Mouse (Mus musculus): ENCODE measurements around the gene Glis1.

Gene Glis1

GRCm38 (mm10) chr4:107624951-107625350, 190.6 kb downstream of the Glis1 start:
- DNase-seq (ENCODE audit: low spot score), result no peak

GRCm38 (mm10) chr4:107628226-107628625, 193.8 kb downstream of the Glis1 start:
- DNase-seq (ENCODE audit: low spot score), result no peak

DNA sequence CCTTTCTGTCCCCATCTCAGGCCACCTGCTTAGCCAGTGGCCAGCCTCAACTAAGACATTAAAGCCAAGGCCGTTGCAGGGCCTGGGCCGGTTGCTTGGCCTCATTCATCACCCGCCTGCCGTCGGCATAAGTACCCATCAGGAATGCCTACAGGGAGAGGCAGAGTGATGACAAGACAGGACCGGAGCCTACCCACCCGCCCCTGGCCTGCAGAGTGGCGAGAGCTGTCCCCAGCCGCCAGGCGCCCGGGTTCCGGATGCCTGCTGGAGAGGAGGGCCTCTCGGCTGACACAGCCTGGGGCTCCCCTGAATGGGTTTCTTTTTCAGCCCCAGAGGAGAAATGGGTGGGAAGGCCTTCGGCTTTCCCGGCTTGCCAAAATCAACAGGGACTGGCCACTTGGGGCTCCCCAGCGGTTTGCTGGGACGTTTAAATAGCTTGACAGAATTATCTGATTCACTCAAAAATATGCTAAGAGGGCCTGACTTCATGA, 194.6 kb downstream of the Glis1 start:
- DNase-seq (ENCODE audit: low spot score), result no peak

GRCm38 (mm10) chr4:107634631-107635030, 200.2 kb downstream of the Glis1 start:
- DNase-seq (ENCODE audit: low spot score), result no peak

DNA sequence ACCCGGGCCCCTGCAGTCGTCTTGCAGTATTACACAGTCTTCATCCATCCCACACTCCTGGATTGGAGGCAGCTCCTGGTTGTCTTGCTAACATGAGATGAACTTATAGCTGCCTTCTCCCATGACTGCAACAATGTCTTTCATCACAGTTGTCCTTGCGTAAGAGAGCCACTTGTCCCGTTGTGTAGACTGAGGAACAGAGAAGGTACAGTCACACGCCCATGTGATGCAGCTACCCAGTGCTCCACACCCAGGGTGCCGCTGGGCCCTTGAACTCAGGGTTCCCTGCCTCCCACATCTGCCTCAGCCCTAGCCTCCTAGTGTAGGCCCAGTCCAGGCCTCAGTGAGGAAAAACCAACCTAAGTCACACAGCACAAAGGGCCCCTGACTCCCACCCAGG, 201.7 kb downstream of the Glis1 start:
- DNase-seq (ENCODE audit: low spot score), result no peak

DNA sequence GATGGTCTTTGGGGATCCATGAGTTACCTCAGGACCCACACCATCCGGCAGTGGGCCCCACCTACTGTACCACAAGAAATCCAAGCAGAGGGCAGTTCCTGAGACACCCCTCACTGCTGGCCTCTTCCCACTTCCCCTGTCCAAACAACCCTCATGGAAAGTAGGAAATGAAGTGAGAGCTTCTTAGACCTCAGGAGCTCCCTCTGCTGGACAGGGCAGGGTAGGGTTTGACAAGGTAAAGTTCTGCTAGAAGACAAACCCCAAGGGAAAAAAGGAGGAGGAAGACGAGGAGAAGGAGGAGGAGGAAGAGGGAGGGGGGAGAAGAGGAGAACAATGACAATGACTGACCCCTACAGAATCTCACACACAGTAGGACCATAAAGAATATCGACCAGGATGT, 203.3 kb downstream of the Glis1 start:
- DNase-seq (ENCODE audit: low spot score), result peak; percentile 37

DNA sequence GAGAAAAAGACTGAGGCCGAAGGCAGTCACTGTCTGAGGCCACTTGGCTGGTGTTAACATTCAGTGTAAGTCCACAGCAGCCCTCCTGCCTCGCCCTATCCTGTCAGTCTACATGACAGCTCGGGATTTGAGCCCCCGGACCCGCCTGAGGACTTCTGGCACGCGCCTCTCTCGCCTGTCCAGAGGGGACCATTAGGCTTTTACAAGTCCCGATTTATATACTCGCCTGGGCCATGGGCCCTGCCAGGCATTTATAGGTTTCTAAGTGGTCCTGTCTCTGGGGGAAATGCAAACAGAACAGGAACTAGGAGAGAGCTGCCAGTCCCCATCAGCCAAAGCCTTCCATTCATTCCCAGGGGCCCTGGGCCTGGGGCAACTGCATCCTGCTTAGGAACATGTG, 203.9 kb downstream of the Glis1 start:
- DNase-seq (ENCODE audit: low spot score), result no peak

DNA sequence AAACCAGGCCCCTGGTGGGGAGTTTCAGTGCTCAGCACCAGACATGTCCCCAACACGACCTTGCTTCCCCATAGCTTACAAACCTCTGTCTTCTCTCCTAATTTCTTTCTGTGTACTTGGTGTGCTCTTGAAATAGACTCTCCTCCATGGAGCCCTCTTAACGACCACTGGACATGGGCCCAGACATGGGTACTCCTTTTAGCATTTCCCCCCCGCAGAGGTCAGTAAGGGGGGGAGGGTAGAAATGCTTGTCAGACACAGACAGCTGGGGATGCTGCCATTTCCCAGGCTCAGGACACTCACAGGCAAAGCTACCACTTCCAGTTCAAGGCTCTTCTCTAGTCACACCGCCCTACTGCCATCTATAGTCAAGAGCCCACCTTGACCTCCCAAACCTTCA, 207.2 kb downstream of the Glis1 start:
- DNase-seq (ENCODE audit: low spot score), result no peak

DNA sequence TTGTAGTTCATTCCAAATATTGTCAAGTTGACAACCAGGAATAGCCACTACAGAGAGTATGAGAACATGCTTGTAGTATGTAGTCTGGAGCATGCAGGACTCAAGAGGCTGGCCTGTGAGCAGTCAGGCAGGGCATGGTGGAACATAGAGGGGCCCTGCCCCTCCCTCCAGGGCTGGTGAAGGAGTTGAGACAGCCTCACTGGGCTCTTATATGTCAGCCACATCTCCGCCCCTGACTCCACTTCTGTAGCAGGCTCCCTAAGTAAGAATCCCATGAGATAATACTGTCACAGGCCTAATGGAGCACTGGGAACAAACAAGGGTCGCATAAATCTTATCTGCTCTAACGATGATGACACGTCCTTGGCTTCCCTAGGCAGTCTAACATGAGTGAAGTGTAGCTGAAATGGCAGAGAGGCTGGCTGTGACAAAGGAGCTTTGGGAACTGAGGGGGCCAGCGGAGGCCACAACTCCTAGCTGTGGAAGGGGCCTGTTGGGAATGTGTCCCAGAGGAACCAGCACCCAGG, 214.6 kb downstream of the Glis1 start:
- no peak for DNase-seq (ENCODE audit: low spot score)

DNA sequence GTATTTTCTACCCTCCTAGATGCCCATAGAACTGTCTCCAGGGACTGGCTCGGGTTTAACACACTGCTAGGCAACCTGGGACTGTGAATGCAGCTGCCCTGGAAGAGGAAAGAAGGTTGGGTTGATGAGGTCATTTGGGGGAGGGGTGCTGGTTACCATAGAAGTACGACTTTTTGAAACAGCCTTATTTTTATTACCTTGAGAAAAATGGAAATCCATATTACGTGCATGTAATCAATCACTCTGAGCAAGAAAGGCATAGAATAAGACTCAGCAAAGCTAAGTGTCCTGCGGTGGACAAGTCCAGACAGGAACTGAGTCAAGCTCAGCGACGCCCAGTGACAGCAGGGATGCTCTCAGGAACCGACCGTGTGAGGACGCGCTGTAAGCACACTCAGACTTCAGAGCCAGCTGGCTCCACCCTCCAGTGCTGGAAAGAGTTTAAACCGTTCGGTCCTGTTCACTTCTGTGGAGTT, 216.7 kb downstream of the Glis1 start:
- DNase-seq (ENCODE audit: low spot score), result no peak

- peak; percentile 83 for DNase-seq (ENCODE audit: low spot score)
These were observed 218.3 kb downstream of the Glis1 start for GRCm38 (mm10) chr4:107652598-107653279.

DNA sequence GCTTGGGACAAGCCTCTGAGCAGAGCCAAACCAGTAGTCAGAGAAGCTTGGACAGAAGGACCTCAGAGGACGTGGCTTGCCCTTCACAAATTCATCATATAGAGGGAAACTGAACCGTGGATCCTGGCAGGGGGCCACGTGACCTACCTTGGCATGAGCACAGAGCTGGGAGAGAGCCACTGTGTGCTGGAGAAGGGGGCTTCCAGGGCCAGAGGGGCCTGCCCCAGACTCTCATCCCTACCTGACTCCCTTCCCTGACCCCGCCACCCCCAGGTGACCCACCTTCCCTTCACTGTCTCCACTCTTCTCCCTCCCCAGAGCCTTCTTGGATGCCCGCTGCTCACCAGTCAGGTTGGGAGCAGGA, 218.9 kb downstream of the Glis1 start:
- no peak for DNase-seq (ENCODE audit: low spot score)

- no peak for DNase-seq (ENCODE audit: low spot score)
These were observed 226.3 kb downstream of the Glis1 start for GRCm38 (mm10) chr4:107660649-107661048.

GRCm38 (mm10) chr4:107668514-107668913, 234.1 kb downstream of the Glis1 start:
- no peak for DNase-seq (ENCODE audit: low spot score)

DNA sequence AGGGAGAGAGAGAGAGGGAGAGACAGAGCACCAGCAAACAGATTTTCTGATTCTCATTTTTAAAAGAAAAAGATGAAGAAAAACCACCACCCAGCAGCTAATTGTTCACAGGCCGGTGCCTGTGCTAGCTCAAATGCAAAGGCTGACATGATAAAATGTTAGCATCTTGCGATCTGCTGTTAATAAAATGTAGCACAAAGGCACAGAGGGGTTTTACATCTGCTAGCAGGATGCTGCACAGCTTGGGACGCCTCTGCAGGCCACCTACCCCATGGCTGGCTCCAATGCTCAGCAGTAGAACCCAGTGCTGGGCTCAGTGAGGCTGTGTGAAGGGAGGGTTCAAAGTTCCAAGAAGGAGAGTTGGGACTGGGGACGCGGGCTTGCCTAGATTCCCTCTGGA, 236.3 kb downstream of the Glis1 start:
- DNase-seq (ENCODE audit: low spot score), result peak; percentile 69

- DNase-seq (ENCODE audit: low spot score), result peak; percentile 83
These were observed 239.4 kb downstream of the Glis1 start for GRCm38 (mm10) chr4:107673638-107674321.

DNA sequence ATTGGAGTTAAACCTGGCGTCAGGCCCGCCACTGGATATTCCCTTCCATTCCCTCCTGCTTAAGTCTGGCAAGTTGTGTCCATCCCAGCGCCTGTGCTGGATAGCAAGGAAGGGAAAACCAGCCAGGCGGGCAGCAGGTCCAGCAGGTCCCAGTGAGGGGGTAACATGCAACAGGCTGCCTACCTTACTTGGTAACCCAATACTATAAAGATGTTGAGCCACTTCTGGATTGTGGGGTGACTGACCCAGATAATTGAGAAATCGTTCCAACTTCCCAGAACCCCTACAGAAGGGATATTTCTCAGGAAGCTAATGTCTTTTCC, 239.9 kb downstream of the Glis1 start:
- no peak for DNase-seq (ENCODE audit: low spot score)

DNA sequence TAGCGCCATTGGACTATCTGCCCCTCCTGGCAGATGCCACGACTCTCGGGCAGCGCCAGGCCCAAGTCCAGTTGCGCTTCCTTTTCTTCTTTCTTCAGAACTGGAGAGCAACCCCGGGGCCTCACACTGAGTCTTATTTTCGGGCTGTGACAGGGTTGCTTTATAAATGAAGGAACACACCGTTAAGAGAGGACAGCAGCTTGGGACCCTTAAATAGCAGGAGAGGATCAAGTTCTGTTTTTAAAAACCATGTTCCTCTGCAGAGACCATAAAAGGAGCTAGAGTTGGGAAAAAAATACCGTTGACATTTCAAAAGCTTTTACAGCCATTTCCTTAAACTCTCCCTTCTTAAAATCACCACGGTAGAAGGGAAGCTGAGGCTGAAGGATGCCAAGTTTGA, 241.3 kb downstream of the Glis1 start:
- DNase-seq (ENCODE audit: low spot score), result no peak

- DNase-seq (ENCODE audit: low spot score), result no peak
These were observed 246.1 kb downstream of the Glis1 start for GRCm38 (mm10) chr4:107680311-107681098.

DNA sequence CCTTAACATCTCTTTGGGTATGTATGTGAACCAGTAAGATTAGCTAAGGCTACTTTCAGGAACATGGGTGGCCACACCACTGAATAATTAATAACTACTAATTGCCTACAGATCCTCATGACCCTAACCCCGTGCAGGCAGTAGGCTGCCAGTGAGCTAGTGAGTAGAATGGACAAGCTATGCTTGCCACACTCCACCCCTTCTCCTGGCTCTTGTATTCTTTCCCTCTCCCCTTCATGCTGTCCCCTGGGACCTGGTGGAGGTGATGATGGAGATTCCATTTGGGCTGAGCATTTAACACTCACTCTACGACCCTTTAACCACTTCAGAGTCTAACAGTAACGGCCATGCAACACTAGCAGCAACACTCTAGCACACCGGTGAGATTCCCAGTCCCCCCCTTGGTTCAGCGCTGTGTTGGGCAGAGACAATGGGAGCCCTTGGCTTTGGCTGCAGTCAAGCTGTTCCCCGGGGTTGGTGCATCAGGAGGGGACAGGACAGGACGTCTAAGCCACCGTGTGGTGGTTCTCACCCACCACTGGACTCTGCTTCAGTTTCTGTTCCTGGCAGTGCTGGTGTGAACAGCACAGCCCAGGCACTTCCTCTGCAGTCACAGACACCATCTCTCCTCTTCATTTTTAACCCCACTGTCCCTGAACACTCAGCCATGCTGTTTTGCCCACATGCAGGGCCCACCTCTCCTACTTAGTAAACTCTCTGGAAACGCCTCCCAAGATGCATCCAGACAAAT, 246.9 kb downstream of the Glis1 start:
- DNase-seq (ENCODE audit: low spot score), result no peak

DNA sequence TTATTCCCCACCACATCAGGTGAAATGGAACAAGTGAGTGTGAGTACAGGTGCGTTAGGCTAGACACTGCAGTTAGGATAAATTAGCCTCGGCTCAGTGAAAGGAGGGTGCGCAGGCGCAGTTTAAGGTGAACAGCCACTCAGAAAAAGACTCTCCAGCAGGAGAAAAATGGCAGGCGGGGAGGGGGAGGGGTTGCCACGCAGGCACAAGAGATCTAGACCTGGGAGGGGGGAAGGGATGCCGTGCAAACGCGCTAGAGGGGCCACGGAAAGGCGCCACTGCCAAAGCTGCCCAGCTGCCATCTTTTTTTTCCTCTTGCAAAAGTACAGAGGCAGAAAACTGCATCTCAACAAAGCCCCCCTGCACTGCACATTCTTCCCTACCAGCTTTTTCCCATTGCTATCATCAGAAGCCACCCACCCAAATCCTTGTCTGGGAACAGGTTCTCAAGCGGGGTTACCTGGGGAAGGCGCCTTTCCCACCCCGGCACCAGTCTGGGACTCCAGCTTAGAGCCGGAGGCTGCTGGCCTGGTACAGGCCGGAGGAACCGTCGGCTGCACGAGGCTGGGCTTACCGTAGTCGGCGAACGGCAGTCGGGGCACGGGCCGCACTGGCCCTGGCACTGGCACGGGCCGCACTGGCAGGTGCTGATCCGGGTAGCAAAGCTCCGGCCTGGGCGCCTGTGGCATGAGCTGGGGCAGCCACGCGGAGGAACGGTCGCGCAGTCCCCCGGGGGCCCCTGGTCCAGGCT, 248.8 kb downstream of the Glis1 start:
- no peak for DNase-seq (ENCODE audit: low spot score)
